Mouse (Mus musculus) olfactory bulb, adult 2 months (tissue): ENCODE results near the gene Ust. TPM values are rescaled to one million over a fixed set of nuclear protein-coding genes. Genes with fewer than 3 reads are reported as not detected.
A peak's percentile ranks its signal among the peaks of the same experiment; 100 is the strongest.

Experiments
- H3K27ac ChIP-seq: fragments of 200-500 bp; 2 replicates; pipeline ENCODE4 v1.5.1; 2012; ENCODE audit warnings: low read depth, low read length; ENCODE audit not compliant: insufficient read depth
- H3K4me1 ChIP-seq: fragments of 200-500 bp; 2 replicates; pipeline ENCODE4 v1.6.1; 2012; ENCODE audit warnings: low read length; ENCODE audit not compliant: control insufficient read depth, insufficient read depth
- H3K4me3 ChIP-seq: fragments of 200-500 bp; 2 replicates; pipeline ENCODE4 v1.5.1; 2012; ENCODE audit warnings: mild to moderate bottlenecking, low read depth, low read length, moderate library complexity; ENCODE audit not compliant: insufficient read depth
- CTCF ChIP-seq: fragments of 200-500 bp; IDR thresholded peaks from 2 replicates; pipeline ENCODE4 v1.5.1; 2012; ENCODE audit warnings: low read depth, mild to moderate bottlenecking, low read length, moderate library complexity; ENCODE audit not compliant: insufficient read depth
- POLR2A ChIP-seq: fragments of 200-500 bp; IDR thresholded peaks from 2 replicates; pipeline ENCODE4 v1.6.1; 2012; ENCODE audit warnings: mild to moderate bottlenecking, low read depth, low read length, moderate library complexity; ENCODE audit not compliant: insufficient read depth
- WGBS: fragments of 180-500 bp; shearing (Covaris S2); methylation state at CpG from one replicate; pipeline ENCODE4 v1.1.7; 2018; 5-methylcytosine and 5-hydroxymethylcytosine counted together
- polyA plus RNA-seq: library from polyadenylated mRNA; stranded (reverse); fragments of >200 nt; gene quantifications from 2 replicates; pipeline ENCODE4 v1.2.4, GENCODE M21; 2012; ENCODE audit warnings: low replicate concordance; ENCODE audit not compliant: missing spikeins, insufficient read depth, insufficient read length

Gene Ust
- polyA plus RNA-seq, 1 experiment = not detected

DNA sequence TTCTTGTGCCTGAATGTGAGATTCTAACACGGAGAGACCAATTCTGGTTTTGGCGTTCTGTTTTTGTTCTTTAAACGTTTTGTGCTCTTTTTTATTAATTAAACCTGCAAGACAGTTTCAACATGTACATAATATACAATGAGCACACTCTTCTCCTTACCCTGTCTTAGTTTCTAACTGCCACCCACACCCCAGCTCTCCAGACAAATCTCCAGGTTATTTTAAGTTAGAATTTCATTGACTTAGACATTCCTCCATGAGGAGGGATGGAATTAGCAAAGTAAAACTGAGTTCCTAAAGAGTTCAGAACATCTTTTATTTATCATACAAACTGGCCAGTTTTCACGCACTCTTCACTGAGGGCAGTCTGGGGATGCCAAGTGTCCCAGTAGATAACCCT is 248.9 kb downstream of the Ust start:
- TF ChIP-seq CTCF (no peak), POLR2A (no peak)
- 65% methylated on average over 4 of the region's 4 CpGs for WGBS
- no peaks in the 10 kb centered on the region for H3K4me1 ChIP-seq
- no peak overlapping the region for H3K27ac ChIP-seq
- no peak overlapping the region for H3K4me3 ChIP-seq

- WGBS = 61% methylated on average over 4 of the region's 4 CpGs
- Histone ChIP-seq H3K27ac (no peak overlapping the region), H3K4me1 (no peaks in the 10 kb centered on the region), H3K4me3 (no peak overlapping the region)
- TF ChIP-seq POLR2A (no peak), CTCF (no peak)
Observed at GRCm38 (mm10) chr10:8259716-8260115, 258.9 kb downstream of the Ust start.

GRCm38 (mm10) chr10:8250005-8250404 is 268.6 kb downstream of the Ust start:
- WGBS = 92% methylated on average over 3 of the region's 3 CpGs
- Histone ChIP-seq H3K4me3 (no peak overlapping the region), H3K4me1 (no peaks in the 10 kb centered on the region), H3K27ac (no peak overlapping the region)
- TF ChIP-seq CTCF (no peak), POLR2A (no peak)

DNA sequence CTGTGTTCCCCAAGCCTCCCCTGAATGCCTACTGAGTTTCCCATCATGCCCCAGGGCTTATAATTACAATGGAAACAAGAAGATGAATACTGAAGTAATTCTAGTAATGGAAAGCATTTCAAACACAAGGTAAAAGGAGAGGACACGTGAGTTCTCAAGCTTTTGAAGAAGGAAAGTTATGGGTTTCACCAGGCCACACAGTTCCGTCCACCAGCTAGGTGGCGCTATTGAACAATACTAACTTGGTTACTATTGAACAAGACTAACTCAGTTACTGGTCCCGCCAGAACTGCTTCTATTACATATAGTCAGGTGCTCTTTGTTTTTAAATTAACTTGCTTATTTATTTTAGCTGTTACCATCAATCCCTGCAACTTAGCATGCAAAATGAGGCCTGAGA is 276.3 kb downstream of the Ust start:
- TF ChIP-seq CTCF (no peak), POLR2A (no peak)
- 11% methylated on average over 4 of the region's 4 CpGs for WGBS

GRCm38 (mm10) chr10:8240703-8241102 is 277.9 kb downstream of the Ust start:
- H3K27ac ChIP-seq = no peak overlapping the region
- no peak overlapping the region for H3K4me3 ChIP-seq
- no peak for TF ChIP-seq CTCF
- TF ChIP-seq POLR2A = no peak
- peaks cover 8% of the 10 kb centered on the region for H3K4me1 ChIP-seq
- 54% methylated on average over 4 of the region's 4 CpGs for WGBS

More for the DNA sequence above, 276.3 kb downstream of the Ust start:
- Histone ChIP-seq H3K4me3 (no peak overlapping the region), H3K4me1 (peaks cover 6% of the 10 kb centered on the region), H3K27ac (no peak overlapping the region)

GRCm38 (mm10) chr10:8240242-8240641 is 278.4 kb downstream of the Ust start:
- TF ChIP-seq POLR2A = no peak
- no peak for TF ChIP-seq CTCF
- WGBS = 6% methylated on average over 3 of the region's 3 CpGs
- Histone ChIP-seq H3K27ac (no peak overlapping the region), H3K4me1 (peaks cover 8% of the 10 kb centered on the region), H3K4me3 (no peak overlapping the region)

GRCm38 (mm10) chr10:8236780-8237571 is 281.6 kb downstream of the Ust start:
- peak overlapping the region; percentile 65 for H3K27ac ChIP-seq
- H3K4me1 ChIP-seq = peaks cover 11% of the 10 kb centered on the region
- no peak overlapping the region for H3K4me3 ChIP-seq
- 60% methylated on average over 10 of the region's 10 CpGs for WGBS
- TF ChIP-seq CTCF = no peak
- no peak for TF ChIP-seq POLR2A

DNA sequence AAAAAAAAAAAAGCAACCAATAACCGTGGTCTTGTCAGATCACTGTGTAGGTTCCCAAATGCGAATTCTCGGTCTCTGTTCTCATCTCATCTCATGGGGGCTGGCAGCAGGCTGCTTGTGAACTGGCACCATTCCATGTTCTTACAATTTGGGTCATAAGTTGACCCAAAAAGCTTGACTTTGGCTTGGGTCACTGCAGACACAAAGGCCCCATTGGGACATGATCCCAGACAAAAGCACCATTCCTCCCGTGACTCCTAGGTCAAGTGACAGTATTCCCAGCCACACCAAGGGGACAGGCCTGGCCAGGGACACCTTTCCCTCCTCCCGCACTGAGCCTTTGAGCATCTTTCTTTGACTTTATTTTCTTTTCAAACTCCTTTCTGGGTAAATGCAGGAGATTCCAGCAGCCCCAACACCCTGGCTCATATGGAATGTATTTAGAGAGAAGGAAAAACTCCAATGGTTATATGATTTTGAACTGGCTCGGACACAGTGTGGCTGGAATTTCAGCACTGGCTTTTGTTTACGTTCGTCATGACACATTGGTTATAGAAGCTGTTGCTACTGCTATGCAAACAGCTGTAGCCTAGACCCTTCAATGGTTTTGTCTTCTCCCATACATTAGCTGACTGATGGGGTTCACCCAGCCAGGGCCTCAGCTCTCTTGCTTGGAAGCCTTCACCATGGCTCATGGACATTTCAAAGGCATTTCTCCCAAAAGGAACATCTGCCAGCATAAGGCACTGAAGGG is 285.3 kb downstream of the Ust start:
- Histone ChIP-seq H3K27ac (no peak overlapping the region), H3K4me1 (peaks cover 11% of the 10 kb centered on the region), H3K4me3 (no peak overlapping the region)
- TF ChIP-seq POLR2A (no peak), CTCF (no peak)
- 88% methylated on average over 8 of the region's 8 CpGs for WGBS

DNA sequence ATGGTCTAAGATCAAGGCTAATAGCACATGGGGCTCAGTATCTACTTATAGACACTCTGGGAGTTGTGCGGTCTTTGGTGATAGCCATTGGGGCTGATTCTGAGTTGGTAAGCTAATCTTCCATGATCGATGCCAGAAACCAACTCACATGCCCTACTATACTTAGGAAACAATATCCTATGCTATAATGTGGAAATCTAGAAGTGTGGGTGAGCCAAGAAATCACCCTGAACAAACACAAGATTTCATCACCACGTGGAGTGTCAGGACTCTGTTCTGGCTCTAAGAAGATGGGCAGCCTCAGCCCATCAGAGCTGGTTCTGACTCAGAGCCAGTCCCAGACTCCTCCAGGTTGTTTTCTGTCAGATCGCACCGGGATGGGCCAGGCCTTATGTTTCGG is 286.1 kb downstream of the Ust start:
- WGBS = 92% methylated on average over 6 of the region's 6 CpGs
- TF ChIP-seq CTCF (no peak), POLR2A (no peak)
- no peak overlapping the region for H3K27ac ChIP-seq
- H3K4me1 ChIP-seq = peaks cover 7% of the 10 kb centered on the region
- no peak overlapping the region for H3K4me3 ChIP-seq
